Mouse (Mus musculus): ENCODE measurements at regions not wholly inside any gene's neighbourhood (a gene's known extent, or its start where the extent isn't known, plus 50 kb on each side); places are given as distances from the start of the nearest gene placed in this dataset.

- no peak for TF ChIP-seq CTCF (IDR thresholded peaks at IDR 0.05; ENCODE audit: low read depth, low read length)
- no peak for TF ChIP-seq POLR2A (IDR thresholded peaks at IDR 0.05; ENCODE audit: extremely low read depth, insufficient read depth, low read length)
Measured at GRCm38 (mm10) chr17:68165171-68165825, 108.3 kb upstream of the L3mbtl4 start.
